Mouse (Mus musculus) NIH3T3 (cell line): ENCODE results near the gene Haus5.

Experiments used
- DNase-seq: peaks from one replicate; pipeline ENCODE4 v3.0.0-alpha.2; 2012; ENCODE audit warnings: low read depth

The Haus5 gene

DNA sequence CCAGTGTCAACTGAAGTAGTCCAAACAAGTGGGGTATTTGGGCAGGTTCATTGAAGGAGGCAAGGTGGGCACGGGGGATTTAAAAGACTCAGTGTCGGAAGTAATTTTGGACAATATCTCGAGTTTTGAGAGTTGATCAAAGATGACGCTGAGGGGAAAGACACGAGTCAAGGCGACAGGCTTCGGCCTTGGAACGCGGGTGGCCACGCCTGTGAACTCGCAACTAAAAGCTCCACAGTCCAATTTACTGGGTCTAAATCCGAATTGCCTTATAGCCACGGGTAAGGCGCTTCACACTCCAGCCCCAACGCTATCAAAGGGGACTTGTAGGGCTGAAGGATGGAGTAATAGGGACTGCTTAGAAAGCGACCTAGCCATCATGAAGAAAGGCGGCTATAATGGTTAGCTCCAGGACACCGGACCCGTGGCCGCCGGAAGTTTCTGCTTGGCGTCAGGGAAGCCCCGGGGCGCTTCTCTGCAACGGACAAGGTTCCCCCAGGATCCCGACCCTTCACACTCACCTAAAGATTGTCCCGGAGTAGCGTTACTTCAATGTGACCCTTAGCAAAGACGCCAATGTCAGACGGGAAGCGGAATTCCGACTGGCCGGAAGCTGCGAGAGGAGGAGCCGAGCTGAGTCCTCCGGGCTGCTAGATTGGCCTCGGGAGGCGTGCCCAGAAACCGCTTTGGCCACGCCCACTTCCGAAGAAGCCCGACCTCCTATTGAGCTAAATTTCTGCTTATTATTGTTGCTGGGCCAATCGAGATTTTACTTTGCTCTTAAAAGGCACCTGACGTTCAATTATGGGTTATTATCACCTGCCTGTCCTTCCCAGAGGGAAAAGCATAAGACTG, 39.0 kb downstream of the Haus5 start, which contains the start of gene Cox6b1:
Gene Cox6b1 (minus strand): TSS at position 622 of the 855 bp plus-strand sequence.
- peak; percentile 96 for DNase-seq

DNA sequence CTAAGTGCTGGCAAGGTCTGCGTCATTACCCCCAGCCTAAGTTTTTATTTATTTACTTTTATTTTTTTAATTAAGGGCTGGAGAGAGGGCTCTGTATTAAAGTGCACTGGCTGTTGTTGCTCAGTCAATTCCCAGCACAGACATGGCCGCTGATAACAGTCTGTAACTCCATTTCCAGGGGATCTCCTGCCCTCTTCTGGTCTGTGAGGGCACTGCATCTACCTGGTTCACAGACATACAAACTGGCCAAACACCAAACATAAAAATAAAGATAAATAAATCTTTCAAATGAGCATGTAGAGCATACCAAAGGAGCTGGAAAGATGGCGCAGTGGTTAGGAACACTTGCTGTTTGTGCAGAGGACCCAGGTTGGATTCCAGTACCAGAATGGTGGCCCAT, 45.6 kb downstream of the Haus5 start:
- peak; percentile 61 for DNase-seq

DNA sequence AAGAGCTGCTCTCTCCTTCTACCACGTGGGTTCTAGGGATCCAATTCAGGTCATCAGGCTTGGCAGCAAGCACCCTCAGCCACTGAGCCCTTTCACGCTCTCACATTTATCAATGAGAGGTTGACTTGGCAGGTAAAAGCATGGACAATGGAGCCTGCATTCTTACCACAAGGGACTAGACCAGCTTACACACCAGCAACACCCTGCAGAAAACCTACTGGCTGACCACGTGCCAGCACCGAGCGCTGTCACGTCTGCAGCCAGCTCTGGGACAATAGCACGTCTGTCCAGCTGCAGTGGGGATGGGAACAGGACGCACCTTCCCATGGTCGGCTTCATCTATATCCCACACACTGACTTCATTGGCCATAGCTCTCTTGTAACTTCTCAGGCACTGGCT, 46.1 kb downstream of the Haus5 start:
- DNase-seq = no peak

DNA sequence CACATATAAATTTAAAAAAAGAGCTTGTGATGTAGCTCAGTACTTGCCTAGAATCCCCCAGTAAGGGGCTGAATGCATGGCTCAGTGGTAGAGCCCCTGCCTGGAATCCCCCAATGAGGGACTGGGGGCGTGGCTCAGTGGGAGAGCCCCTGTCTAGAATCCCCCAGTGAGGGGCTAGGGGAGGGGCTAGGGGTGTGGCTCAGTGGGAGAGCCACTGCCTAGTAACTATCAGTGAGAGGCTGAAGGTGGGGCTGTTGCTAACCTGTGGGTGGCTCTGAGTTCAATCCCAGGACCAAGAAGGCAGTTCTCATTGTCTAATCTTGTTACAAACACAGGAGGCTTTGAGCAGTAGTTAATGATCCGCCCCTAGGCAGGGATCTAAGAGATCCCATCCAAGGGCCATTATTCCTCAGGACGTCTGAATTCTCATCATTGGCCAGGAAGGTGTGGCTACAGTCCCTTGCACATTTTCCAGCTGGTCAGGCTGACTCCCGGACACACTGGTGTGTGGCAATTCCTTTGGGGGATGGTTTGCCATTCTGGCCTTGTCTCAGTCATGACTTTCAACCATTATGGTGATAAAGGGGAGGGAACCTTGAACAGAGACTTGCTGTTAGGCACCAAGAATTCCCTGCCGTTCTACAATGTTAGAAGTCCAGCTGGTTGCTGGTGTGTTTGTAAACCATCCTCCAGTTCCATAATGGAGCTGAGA, 49.6 kb downstream of the Haus5 start:
- DNase-seq = no peak

DNA sequence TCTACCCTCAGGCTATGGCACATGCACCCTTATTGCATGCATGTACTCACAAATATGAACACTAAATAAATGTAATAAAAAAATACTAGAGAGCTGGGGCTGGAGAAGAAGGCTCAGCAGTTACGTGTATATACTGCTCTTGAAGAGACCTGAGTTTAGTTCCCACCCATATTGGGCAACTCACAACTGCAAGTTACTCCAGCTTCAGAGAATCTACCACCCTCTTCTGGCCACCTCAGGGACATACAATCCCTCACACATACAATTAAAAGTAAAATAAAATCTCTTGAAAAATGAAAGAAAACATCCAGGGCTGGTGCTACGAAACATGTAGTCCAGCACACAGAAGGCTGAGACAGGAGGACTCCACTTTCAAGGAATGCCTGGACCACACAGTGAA, 50.3 kb downstream of the Haus5 start:
- peak; percentile 63 for DNase-seq

DNA sequence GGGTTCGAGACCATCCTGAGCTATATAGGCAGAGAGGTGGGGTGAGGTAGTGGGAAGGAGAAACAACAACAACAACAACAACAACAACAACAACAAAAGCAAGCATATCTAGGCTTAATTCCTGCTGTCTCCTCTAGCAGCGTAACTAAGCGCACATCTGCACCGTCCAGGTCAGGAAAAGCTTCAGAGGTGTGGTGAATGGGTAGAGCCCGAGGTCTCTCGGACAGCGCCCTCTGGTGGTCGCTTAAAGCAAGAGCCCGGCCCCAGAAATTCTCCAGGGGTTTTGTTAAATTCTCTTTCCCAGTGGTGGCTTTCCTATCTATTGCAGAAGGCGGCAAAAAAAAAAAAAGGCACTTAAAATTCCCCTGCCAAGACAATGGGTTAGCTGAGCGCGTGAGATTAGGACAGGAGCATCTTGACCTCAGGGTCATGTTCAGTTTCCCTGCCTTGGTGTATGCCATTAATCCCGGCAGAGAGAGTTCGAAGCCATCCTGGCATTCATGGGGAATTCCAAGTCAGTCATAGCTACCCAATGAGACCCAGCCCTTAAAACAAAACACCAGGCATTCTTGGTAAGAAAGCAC, 51.2 kb downstream of the Haus5 start:
- DNase-seq = peak; percentile 75

GRCm38 (mm10) chr7:30612654-30613402, 52.0 kb downstream of the Haus5 start, which contains the start of gene Upk1a:
TSS of gene Upk1a (minus strand) at chr7:30612847.
- DNase-seq = no peak

DNA sequence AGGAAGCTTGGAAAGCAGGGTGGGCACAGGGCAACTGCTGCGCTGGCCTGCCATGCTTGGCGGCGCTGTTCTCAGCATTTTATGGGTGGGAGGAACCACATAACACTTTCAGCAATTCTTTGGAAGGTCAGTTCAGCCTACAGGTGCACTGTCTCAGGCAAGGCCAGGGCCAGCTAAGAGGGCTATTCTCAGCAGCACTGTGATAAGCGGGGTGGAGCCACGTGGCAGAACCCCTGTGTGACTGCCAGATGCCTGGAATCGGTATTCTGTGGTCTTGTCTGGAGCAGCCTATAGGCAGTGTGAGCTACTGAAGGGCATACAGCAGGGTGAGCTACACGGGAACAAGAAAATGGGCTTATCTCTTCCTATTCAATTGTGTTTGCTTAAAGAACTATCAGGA, 54.8 kb downstream of the Haus5 start:
- DNase-seq = no peak

DNA sequence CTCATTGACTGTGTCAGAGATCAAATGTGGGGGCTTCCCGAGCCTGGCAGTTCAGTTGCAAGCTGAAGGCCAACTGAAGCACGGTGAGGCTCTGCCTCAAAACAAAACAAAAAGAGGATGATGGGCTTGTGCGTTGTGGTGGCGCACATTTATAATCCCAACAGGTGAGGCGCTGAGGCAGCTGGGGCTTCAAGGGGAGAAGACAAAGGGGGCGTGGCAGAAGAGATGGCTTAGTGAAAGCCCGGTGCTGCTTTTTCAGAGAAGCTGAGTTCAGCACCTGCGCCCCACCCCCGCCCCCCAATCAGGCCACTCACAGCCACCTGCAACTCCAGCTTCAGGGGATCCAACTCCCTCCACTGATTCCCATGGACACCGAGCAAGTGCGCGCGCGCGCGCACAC, 56.3 kb downstream of the Haus5 start:
- DNase-seq = no peak

DNA sequence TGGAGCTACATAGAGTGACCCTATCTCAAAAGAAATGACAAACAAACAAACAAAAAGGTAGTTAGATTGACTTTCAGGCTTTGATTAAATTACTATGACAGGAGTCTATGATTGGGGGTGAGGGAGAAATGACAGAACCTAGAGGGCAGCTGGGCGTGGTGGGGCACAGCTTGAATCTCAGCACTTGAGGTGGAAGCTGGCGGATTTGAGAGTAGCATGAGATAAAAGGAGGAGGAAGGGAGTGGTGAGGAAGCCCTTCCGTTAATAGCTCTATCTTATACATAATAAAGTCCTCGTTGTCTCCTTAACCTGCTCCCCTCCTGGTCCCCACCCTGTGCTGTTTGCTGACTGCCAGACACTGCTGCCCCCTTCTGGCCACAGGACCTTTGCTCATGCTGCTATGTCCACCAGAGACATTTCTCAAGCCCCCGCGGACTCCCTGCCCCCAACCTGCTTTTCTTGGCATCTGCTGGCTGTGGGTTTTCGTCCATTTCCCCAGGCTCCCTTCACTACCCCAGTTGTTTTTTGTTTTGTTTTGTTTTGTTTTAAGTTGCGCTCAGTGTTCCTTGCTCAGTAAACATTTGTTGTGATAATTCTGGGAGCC, 57.0 kb downstream of the Haus5 start:
- peak; percentile 66 for DNase-seq

- no peak for DNase-seq
These were observed 59.9 kb downstream of the Haus5 start for GRCm38 (mm10) chr7:30604944-30605343.

DNA sequence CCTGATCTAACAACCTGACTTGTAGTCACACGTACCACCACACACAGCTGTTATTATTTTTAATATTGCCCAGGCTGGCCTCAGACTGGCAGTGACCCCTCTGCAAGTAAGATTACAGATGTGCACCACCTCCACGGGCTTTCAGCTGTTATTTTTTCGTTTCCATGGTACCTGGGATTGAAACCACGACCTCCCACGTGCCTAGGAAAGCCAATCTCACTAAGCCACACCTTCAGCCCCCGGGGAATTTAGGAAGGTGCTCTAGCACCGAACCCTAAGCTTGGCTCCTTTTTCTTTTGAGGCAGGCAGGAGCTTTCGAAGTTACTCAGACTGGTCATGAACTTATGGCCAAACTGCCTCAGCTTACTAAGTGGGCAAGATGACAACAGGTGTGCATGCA, 60.4 kb downstream of the Haus5 start:
- no peak for DNase-seq
